Mouse (Mus musculus): ENCODE results near the gene Olfr458. TPM values are rescaled to one million over a fixed set of nuclear protein-coding genes. Genes with fewer than 3 reads are reported as not detected.
"Not testable (repeated sequence)": the region's sequence is repeated elsewhere in the genome, so short reads cannot be mapped to it uniquely, and the experiment has no call there.

The Olfr458 gene
- not detected in 2 replicates for polyA plus RNA-seq (2014; fragmentation: Nextera tagmentation; extraction: Ambion mirVana)

DNA sequence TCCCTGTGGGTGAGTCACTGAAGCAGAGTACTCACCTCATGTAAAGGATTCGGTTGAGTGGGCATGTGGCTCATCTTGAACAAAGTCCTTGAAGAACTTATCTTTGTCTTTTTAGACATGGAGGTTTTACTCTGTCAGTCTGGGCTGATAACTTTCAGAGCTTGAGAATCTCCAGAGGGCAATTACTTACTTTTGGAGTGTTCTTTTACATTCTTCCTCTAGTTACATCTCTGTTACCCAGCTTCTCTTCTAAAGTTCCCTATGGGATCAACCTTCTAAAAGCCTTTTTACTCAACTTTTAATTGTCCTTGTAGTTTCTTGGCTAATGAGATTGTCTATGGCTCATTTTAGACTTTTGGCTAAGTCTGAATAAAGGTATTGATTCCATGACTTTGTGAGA is at the start of gene Olfr458:
Olfr458 (minus strand) TSS at position 101 of the 400 bp plus-strand sequence.
- no peak within 1 kb of the TSS for H3K27ac ChIP-seq (ENCODE audit: low read depth, low read length)
- H3K4me3 ChIP-seq (ENCODE audit: low read depth, low read length): no peak within 1 kb of the TSS
- H3K4me1 ChIP-seq (replicated peaks; ENCODE audit: control insufficient read depth, insufficient read depth, low read length): no peaks in the 10 kb centered on the region
- WGBS: 85% methylated on average over 1 of the region's 1 CpGs
- H3K9me3 ChIP-seq (ENCODE audit: control insufficient read depth, low read length): no peaks in the 10 kb centered on the region
- ATAC-seq (replicated peaks; ENCODE audit: low FRiP score): no peak
- DNase-seq (ENCODE audit: low spot score): no peak
- H3K9ac ChIP-seq (ENCODE audit: low read length): no peak within 1 kb of the TSS
- no peak within 1 kb of the TSS for H3K4me2 ChIP-seq (ENCODE audit: low read depth, low read length, severe bottlenecking)
- no peaks in the 10 kb centered on the region for H3K27me3 ChIP-seq (ENCODE audit: control insufficient read depth, insufficient read depth, low read length)
- no peaks in the 10 kb centered on the region for H3K36me3 ChIP-seq (ENCODE audit: control insufficient read depth, insufficient read depth, low read length)

DNA sequence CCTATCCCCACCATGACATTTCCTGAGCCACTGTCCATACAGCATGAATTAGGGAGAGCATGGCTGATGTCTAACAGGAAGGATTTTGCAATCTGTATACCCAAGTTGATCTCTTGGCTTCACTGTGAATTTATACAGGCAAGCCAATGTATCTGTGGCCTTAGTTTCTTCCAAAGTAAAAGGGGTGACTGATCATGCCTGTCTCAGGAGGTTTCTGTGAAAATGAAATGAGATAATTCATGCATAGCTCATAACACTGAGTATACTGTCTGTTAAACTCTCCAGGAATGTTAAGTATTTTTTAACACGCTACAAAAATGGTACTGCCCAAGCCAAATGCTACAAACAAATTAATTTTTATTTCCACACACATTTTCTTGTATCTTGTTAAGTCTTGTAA is 48.5 kb upstream of the Olfr458 start:
- Histone ChIP-seq H3K36me3 (ENCODE audit: control insufficient read depth, insufficient read depth, low read length) (no peaks in the 10 kb centered on the region), H3K9ac (ENCODE audit: low read length) (no peak overlapping the region), H3K4me2 (ENCODE audit: low read depth, low read length, severe bottlenecking) (no peak overlapping the region), H3K27ac (ENCODE audit: low read depth, low read length) (no peak overlapping the region), H3K4me3 (ENCODE audit: low read depth, low read length) (no peak overlapping the region), H3K9me3 (ENCODE audit: control insufficient read depth, low read length) (no peaks in the 10 kb centered on the region), H3K4me1 (replicated peaks; ENCODE audit: control insufficient read depth, insufficient read depth, low read length) (no peaks in the 10 kb centered on the region), H3K27me3 (ENCODE audit: control insufficient read depth, insufficient read depth, low read length) (no peaks in the 10 kb centered on the region)
- WGBS: 92% methylated on average over 1 of the region's 1 CpGs
- ATAC-seq (replicated peaks; ENCODE audit: low FRiP score) (no peak), DNase-seq (ENCODE audit: low spot score) (no peak)

DNA sequence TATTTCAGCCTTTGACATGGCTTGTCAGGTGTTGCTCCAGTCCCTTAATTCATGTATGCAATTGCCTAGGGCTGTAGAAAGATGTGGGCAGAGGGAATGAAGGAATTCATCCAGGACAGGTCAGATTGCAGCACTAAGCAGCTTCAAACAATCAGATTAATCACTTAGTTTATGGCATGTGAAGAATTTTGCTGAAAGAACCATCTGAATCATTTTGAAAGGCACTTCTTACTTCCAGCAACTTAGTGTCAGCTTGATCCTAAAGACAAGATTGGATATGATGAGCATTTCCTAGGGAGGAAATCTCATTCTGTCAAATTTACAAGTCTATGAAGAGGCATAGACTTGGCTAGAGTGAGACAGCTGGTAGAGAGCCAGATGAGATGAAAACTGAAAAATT is 44.3 kb upstream of the Olfr458 start:
- Histone ChIP-seq H3K27me3 (ENCODE audit: control insufficient read depth, insufficient read depth, low read length) (no peaks in the 10 kb centered on the region), H3K4me3 (ENCODE audit: low read depth, low read length) (no peak overlapping the region), H3K4me1 (replicated peaks; ENCODE audit: control insufficient read depth, insufficient read depth, low read length) (no peaks in the 10 kb centered on the region), H3K27ac (ENCODE audit: low read depth, low read length) (no peak overlapping the region), H3K9ac (ENCODE audit: low read length) (no peak overlapping the region), H3K36me3 (ENCODE audit: control insufficient read depth, insufficient read depth, low read length) (no peaks in the 10 kb centered on the region), H3K9me3 (ENCODE audit: control insufficient read depth, low read length) (no peaks in the 10 kb centered on the region), H3K4me2 (ENCODE audit: low read depth, low read length, severe bottlenecking) (no peak overlapping the region)
- ATAC-seq (replicated peaks; ENCODE audit: low FRiP score) (no peak), DNase-seq (ENCODE audit: low spot score) (no peak)

DNA sequence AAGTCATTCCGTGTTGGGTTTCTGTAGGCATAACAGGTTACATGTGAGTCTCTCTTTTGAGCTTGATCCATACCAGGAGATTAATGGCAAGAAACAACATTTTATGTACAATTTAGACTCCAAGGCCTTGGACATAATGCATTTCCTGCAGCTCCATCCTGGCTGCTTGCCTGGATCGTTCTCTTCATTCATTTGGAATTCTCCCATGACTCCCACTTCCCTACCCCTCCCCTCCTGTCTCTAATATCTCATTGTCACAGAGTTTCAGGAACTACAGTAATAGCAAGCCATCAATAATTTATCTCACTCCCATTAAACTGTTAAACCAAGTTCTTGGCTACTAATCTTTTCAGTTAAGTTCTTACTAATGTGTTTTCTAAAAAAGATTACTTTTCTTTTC is 38.5 kb upstream of the Olfr458 start:
- ATAC-seq (replicated peaks; ENCODE audit: low FRiP score): no peak
- Histone ChIP-seq H3K4me1 (replicated peaks; ENCODE audit: control insufficient read depth, insufficient read depth, low read length) (no peaks in the 10 kb centered on the region), H3K4me3 (ENCODE audit: low read depth, low read length) (no peak overlapping the region), H3K36me3 (ENCODE audit: control insufficient read depth, insufficient read depth, low read length) (no peaks in the 10 kb centered on the region), H3K9ac (ENCODE audit: low read length) (no peak overlapping the region), H3K27me3 (ENCODE audit: control insufficient read depth, insufficient read depth, low read length) (no peaks in the 10 kb centered on the region), H3K4me2 (ENCODE audit: low read depth, low read length, severe bottlenecking) (no peak overlapping the region), H3K9me3 (ENCODE audit: control insufficient read depth, low read length) (no peaks in the 10 kb centered on the region), H3K27ac (ENCODE audit: low read depth, low read length) (no peak overlapping the region)
- DNase-seq (ENCODE audit: low spot score): no peak
- 92% methylated on average over 2 of the region's 2 CpGs for WGBS

DNA sequence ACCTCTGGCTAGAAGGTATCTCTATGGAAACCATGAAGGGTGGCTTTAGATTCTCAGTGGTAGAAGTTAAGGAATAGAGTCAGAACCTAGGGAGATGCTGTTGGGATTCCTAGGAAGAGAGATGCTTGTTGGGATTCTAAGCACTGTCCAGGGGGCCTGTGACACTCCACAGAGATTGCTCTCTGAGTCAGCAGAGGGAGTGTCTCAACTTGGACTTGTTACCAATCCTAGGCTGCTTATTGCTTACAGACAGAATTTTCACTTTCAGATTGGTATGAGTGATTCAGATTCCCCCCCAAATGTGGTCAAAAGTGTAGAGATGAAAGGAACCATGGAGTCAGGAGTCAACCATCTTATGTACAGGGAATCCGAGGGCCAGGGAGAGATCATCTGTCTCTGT is 24.7 kb upstream of the Olfr458 start:
- ATAC-seq (replicated peaks; ENCODE audit: low FRiP score) (no peak), DNase-seq (ENCODE audit: low spot score) (no peak)
- Histone ChIP-seq H3K9ac (ENCODE audit: low read length) (no peak overlapping the region), H3K4me1 (replicated peaks; ENCODE audit: control insufficient read depth, insufficient read depth, low read length) (no peaks in the 10 kb centered on the region), H3K4me3 (ENCODE audit: low read depth, low read length) (no peak overlapping the region), H3K27me3 (ENCODE audit: control insufficient read depth, insufficient read depth, low read length) (no peaks in the 10 kb centered on the region), H3K9me3 (ENCODE audit: control insufficient read depth, low read length) (no peaks in the 10 kb centered on the region), H3K27ac (ENCODE audit: low read depth, low read length) (no peak overlapping the region), H3K36me3 (ENCODE audit: control insufficient read depth, insufficient read depth, low read length) (no peaks in the 10 kb centered on the region), H3K4me2 (ENCODE audit: low read depth, low read length, severe bottlenecking) (no peak overlapping the region)
- WGBS: 87% methylated on average over 1 of the region's 1 CpGs

DNA sequence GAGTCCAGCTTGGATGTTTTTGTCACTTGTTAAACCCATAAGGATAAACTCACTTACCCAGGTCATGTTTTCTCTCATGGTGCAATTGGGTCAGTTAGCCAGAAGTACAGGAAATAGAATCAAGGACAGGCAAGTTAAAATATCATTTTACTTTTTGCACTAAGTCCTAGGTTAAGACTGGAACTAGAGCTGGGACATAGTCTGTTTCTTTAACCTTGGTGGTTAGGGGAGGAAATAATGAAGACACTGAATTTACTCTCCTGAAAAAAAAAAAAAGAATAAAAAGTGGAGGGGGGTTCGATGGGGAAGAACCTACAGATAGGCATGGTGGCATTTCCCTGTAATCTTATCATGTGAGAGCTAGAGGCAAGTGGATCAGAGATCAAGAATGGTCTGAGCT is 22.1 kb upstream of the Olfr458 start, which contains the start of gene Olfr456:
Olfr456 (minus strand) TSS at position 101 of the 400 bp plus-strand sequence.
- Histone ChIP-seq H3K4me1 (replicated peaks; ENCODE audit: control insufficient read depth, insufficient read depth, low read length) (no peaks in the 10 kb centered on the region), H3K27me3 (ENCODE audit: control insufficient read depth, insufficient read depth, low read length) (no peaks in the 10 kb centered on the region), H3K36me3 (ENCODE audit: control insufficient read depth, insufficient read depth, low read length) (no peaks in the 10 kb centered on the region), H3K27ac (ENCODE audit: low read depth, low read length) (no peak within 1 kb of the TSS), H3K9me3 (ENCODE audit: control insufficient read depth, low read length) (no peaks in the 10 kb centered on the region), H3K4me3 (ENCODE audit: low read depth, low read length) (no peak within 1 kb of the TSS), H3K9ac (ENCODE audit: low read length) (no peak within 1 kb of the TSS), H3K4me2 (ENCODE audit: low read depth, low read length, severe bottlenecking) (no peak within 1 kb of the TSS)
- ATAC-seq (replicated peaks; ENCODE audit: low FRiP score): no peak
- no peak for DNase-seq (ENCODE audit: low spot score)
- WGBS: 91% methylated on average over 1 of the region's 1 CpGs

DNA sequence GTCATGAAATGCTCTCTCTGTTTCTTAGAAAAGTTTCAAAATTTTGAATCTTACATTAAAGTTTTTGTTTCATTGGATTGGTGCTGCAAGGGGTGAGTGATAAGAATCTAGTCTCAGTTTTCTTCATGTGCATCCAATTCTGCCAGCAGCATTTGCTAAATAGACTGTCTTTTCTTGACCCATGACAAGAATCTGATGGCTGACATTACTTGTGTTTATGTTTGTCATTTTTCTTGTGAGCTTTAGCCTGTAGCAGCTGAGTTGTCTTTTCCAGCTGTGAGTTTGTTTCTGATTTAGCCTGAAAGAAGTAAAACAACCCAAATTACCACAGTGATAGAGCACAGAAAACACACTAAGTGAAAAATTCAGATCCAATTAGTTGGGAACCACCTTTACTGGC is 19.6 kb upstream of the Olfr458 start:
- ATAC-seq (replicated peaks; ENCODE audit: low FRiP score) (no peak), DNase-seq (ENCODE audit: low spot score) (no peak)
- Histone ChIP-seq H3K27me3 (ENCODE audit: control insufficient read depth, insufficient read depth, low read length) (no peaks in the 10 kb centered on the region), H3K9me3 (ENCODE audit: control insufficient read depth, low read length) (no peaks in the 10 kb centered on the region), H3K36me3 (ENCODE audit: control insufficient read depth, insufficient read depth, low read length) (no peaks in the 10 kb centered on the region), H3K4me3 (ENCODE audit: low read depth, low read length) (no peak overlapping the region), H3K4me1 (replicated peaks; ENCODE audit: control insufficient read depth, insufficient read depth, low read length) (no peaks in the 10 kb centered on the region), H3K9ac (ENCODE audit: low read length) (no peak overlapping the region), H3K27ac (ENCODE audit: low read depth, low read length) (no peak overlapping the region), H3K4me2 (ENCODE audit: low read depth, low read length, severe bottlenecking) (no peak overlapping the region)

DNA sequence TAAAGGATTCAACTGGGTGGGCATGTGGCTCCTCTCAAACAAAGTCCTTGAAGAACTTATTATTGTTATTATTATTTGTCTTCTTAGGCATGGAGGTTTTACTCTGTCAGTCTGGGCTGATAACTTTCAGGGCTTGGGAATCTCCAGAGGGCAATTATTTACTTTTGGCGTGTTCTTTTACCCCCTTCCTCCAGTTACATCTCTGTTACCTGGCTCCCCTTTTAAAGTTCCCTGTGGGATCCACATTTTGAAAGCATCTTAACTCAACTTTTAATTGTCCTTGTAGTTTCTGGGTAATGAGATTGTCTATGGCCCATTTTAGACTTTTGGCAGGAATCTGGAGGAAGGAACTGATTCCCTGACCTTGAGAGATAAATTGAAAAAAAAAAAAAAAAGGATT is 11.2 kb upstream of the Olfr458 start, which contains the start of gene Olfr457:
Olfr457 (minus strand) TSS at position 101 of the 400 bp plus-strand sequence.
- H3K4me2 ChIP-seq (ENCODE audit: low read depth, low read length, severe bottlenecking): no peak within 1 kb of the TSS
- H3K4me1 ChIP-seq (replicated peaks; ENCODE audit: control insufficient read depth, insufficient read depth, low read length): no peaks in the 10 kb centered on the region
- H3K4me3 ChIP-seq (ENCODE audit: low read depth, low read length): no peak within 1 kb of the TSS
- no peaks in the 10 kb centered on the region for H3K9me3 ChIP-seq (ENCODE audit: control insufficient read depth, low read length)
- ATAC-seq (replicated peaks; ENCODE audit: low FRiP score): no peak
- H3K27me3 ChIP-seq (ENCODE audit: control insufficient read depth, insufficient read depth, low read length): no peaks in the 10 kb centered on the region
- H3K9ac ChIP-seq (ENCODE audit: low read length): no peak within 1 kb of the TSS
- no peaks in the 10 kb centered on the region for H3K36me3 ChIP-seq (ENCODE audit: control insufficient read depth, insufficient read depth, low read length)
- WGBS: 92% methylated on average over 1 of the region's 1 CpGs
- no peak for DNase-seq (ENCODE audit: low spot score)
- no peak within 1 kb of the TSS for H3K27ac ChIP-seq (ENCODE audit: low read depth, low read length)

DNA sequence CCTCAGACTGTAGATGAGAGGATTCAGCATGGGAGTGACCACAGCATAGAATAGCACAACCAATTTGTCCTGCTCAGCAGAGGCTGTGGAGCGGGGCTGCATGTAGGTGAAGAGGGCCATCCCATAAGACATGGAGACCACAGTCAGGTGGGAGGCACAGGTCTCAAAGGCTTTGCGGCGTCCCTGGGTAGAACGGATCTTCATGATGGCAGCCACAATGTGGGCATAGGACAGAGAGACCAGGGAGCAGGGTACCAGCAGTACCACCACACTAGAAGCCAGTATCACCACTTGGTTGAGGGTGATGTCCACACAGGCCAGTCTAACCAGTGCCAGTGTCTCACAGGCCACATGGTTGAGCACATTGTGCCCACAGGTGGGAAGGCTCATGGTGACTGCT is 6.3 kb upstream of the Olfr458 start:
- H3K4me2 ChIP-seq (ENCODE audit: low read depth, low read length, severe bottlenecking); H3K9ac ChIP-seq (ENCODE audit: low read length); H3K4me3 ChIP-seq (ENCODE audit: low read depth, low read length); DNase-seq (ENCODE audit: low spot score); H3K27me3 ChIP-seq (ENCODE audit: control insufficient read depth, insufficient read depth, low read length); H3K4me1 ChIP-seq (replicated peaks; ENCODE audit: control insufficient read depth, insufficient read depth, low read length); H3K27ac ChIP-seq (ENCODE audit: low read depth, low read length); ATAC-seq (replicated peaks; ENCODE audit: low FRiP score); H3K36me3 ChIP-seq (ENCODE audit: control insufficient read depth, insufficient read depth, low read length); H3K9me3 ChIP-seq (ENCODE audit: control insufficient read depth, low read length): not testable (repeated sequence)
- 97% methylated on average over 4 of the region's 4 CpGs for WGBS

Data from forebrain, embryonic 11.5 days (tissue).